Mouse (Mus musculus) embryonic facial prominence, embryonic 14.5 days (tissue): ENCODE measurements around the gene Rapgef2. TPM values are rescaled to one million over a fixed set of nuclear protein-coding genes. Genes with fewer than 3 reads are reported as not detected.

ENCODE experiments used
- ATAC-seq: fragments of 200-750 bp; cut with Nextera tagmentation; 2 replicates; pipeline ENCODE4 v1.8.0; 2017; ENCODE audit warnings: low read depth, moderate number of reproducible peaks, moderate TSS enrichment
- DNase-seq: peaks from one replicate; pipeline ENCODE4 v3.0.0-alpha.2; 2015; ENCODE audit warnings: low spot score
- H3K27ac ChIP-seq: fragments of 300-500 bp; sonication (generic); replicated peaks from 2 replicates; pipeline ENCODE4 v1.5.1; 2014; ENCODE audit warnings: low read depth, mild to moderate bottlenecking, low read length, moderate library complexity
- H3K27me3 ChIP-seq: fragments of 300-500 bp; sonication (generic); replicated peaks from 2 replicates; pipeline ENCODE4 v1.6.1; 2014; ENCODE audit warnings: low read length; ENCODE audit not compliant: control insufficient read depth, insufficient read depth
- H3K36me3 ChIP-seq: fragments of 300-500 bp; sonication (generic); 2 replicates; pipeline ENCODE4 v1.6.1; 2014; ENCODE audit warnings: low read length, mixed read lengths; ENCODE audit not compliant: control insufficient read depth, insufficient read depth
- H3K4me1 ChIP-seq: fragments of 300-500 bp; sonication (generic); 2 replicates; pipeline ENCODE4 v1.6.1; 2014; ENCODE audit warnings: antibody characterized with exemption, low read length; ENCODE audit not compliant: control insufficient read depth, insufficient read depth
- H3K4me2 ChIP-seq: fragments of 300-500 bp; sonication (generic); 2 replicates; pipeline ENCODE4 v1.6.1; 2014; ENCODE audit warnings: low read depth, mild to moderate bottlenecking, low read length, moderate library complexity, mixed read lengths
- H3K4me3 ChIP-seq: fragments of 300-500 bp; sonication (generic); 2 replicates; pipeline ENCODE4 v1.5.1; 2014; ENCODE audit warnings: low read depth, mild to moderate bottlenecking, low read length
- H3K9ac ChIP-seq: fragments of 300-500 bp; sonication (generic); 2 replicates; pipeline ENCODE4 v1.6.1; 2014; ENCODE audit warnings: low read depth, mild to moderate bottlenecking, low read length, moderate library complexity, mixed read lengths
- H3K9me3 ChIP-seq: fragments of 300-500 bp; sonication (generic); 2 replicates; pipeline ENCODE4 v1.6.1; 2016; ENCODE audit warnings: low read length; ENCODE audit not compliant: control insufficient read depth
- WGBS: fragments of 180-500 bp; shearing (Covaris S2); extraction: QIAGEN DNeasy Blood & Tissue Kit; methylation state at CpG from one replicate; pipeline ENCODE4 v1.1.7; 2014; 5-methylcytosine and 5-hydroxymethylcytosine counted together
- polyA plus RNA-seq: library from polyadenylated mRNA; unstranded; fragments of >200 nt; fragmentation: Nextera tagmentation; extraction: Ambion mirVana; gene quantifications from 2 replicates; pipeline ENCODE4 v1.2.1, GENCODE M21; 2014

Gene Rapgef2
- polyA plus RNA-seq, 1 experiment from 2014 or later = 8.5 TPM

- no peaks in the 10 kb centered on the region for H3K36me3 ChIP-seq
- peak; percentile 3 for DNase-seq
- H3K27me3 ChIP-seq = no peaks in the 10 kb centered on the region
- H3K9me3 ChIP-seq = 0 out of 2 replicates have a peak, but pooled peaks cover 6% of the 10 kb centered on the region
- no peak overlapping the region for H3K4me3 ChIP-seq
- no peak for ATAC-seq
- H3K4me1 ChIP-seq = no peaks in the 10 kb centered on the region
- H3K9ac ChIP-seq = no peak overlapping the region
- 75% methylated on average over 14 of the region's 14 CpGs for WGBS
- H3K27ac ChIP-seq = no peak overlapping the region
- H3K4me2 ChIP-seq = no peak overlapping the region
These were observed 258.0 kb downstream of the Rapgef2 start for GRCm38 (mm10) chr3:79028153-79028878.

GRCm38 (mm10) chr3:79025983-79026382, 260.3 kb downstream of the Rapgef2 start:
- Histone ChIP-seq H3K27me3 (no peaks in the 10 kb centered on the region), H3K36me3 (no peaks in the 10 kb centered on the region), H3K4me2 (no peak overlapping the region), H3K27ac (no peak overlapping the region), H3K9ac (no peak overlapping the region), H3K9me3 (no peaks in the 10 kb centered on the region), H3K4me3 (no peak overlapping the region), H3K4me1 (no peaks in the 10 kb centered on the region)
- 70% methylated on average over 3 of the region's 3 CpGs for WGBS
- DNase-seq = no peak
- no peak for ATAC-seq

- peak; percentile 3 for DNase-seq
- Histone ChIP-seq H3K36me3 (no peaks in the 10 kb centered on the region), H3K4me3 (no peak overlapping the region), H3K9me3 (no peaks in the 10 kb centered on the region), H3K4me1 (no peaks in the 10 kb centered on the region), H3K27me3 (no peaks in the 10 kb centered on the region), H3K27ac (no peak overlapping the region), H3K9ac (no peak overlapping the region), H3K4me2 (no peak overlapping the region)
- ATAC-seq = no peak
- WGBS = 63% methylated on average over 6 of the region's 6 CpGs
These were observed 262.5 kb downstream of the Rapgef2 start for GRCm38 (mm10) chr3:79023735-79024328.

- Histone ChIP-seq H3K9ac (no peak overlapping the region), H3K4me2 (no peak overlapping the region), H3K36me3 (no peaks in the 10 kb centered on the region), H3K27me3 (no peaks in the 10 kb centered on the region), H3K4me1 (no peaks in the 10 kb centered on the region), H3K9me3 (0 out of 2 replicates have a peak, but pooled peaks cover 3% of the 10 kb centered on the region), H3K27ac (no peak overlapping the region), H3K4me3 (no peak overlapping the region)
- no peak for DNase-seq
- WGBS = 82% methylated on average over 4 of the region's 4 CpGs
- ATAC-seq = peak; percentile 55; the same call in 1 of the 2 replicates
These were observed 263.6 kb downstream of the Rapgef2 start for GRCm38 (mm10) chr3:79022690-79023089.

GRCm38 (mm10) chr3:79017440-79017839, 268.9 kb downstream of the Rapgef2 start:
- WGBS = 97% methylated on average over 4 of the region's 4 CpGs
- ATAC-seq = no peak

GRCm38 (mm10) chr3:79016830-79017229, 269.5 kb downstream of the Rapgef2 start:
- Histone ChIP-seq H3K4me1 (no peaks in the 10 kb centered on the region), H3K9ac (no peak overlapping the region), H3K4me3 (no peak overlapping the region), H3K9me3 (0 out of 2 replicates have a peak, but pooled peaks cover 3% of the 10 kb centered on the region), H3K27ac (no peak overlapping the region), H3K27me3 (no peaks in the 10 kb centered on the region), H3K36me3 (no peaks in the 10 kb centered on the region), H3K4me2 (no peak overlapping the region)
- ATAC-seq (no peak), DNase-seq (no peak)
- WGBS = 84% methylated on average over 9 of the region's 9 CpGs

More at GRCm38 (mm10) chr3:79017440-79017839, 268.9 kb downstream of the Rapgef2 start:
- Histone ChIP-seq H3K4me2 (no peak overlapping the region), H3K9ac (no peak overlapping the region), H3K9me3 (0 out of 2 replicates have a peak, but pooled peaks cover 3% of the 10 kb centered on the region), H3K4me3 (no peak overlapping the region), H3K4me1 (no peaks in the 10 kb centered on the region), H3K36me3 (no peaks in the 10 kb centered on the region), H3K27me3 (no peaks in the 10 kb centered on the region), H3K27ac (no peak overlapping the region)
- no peak for DNase-seq

- Histone ChIP-seq H3K4me3 (no peak overlapping the region), H3K36me3 (no peaks in the 10 kb centered on the region)
These were observed 270.5 kb downstream of the Rapgef2 start for GRCm38 (mm10) chr3:79015621-79016474.

More at GRCm38 (mm10) chr3:79015621-79016474, 270.5 kb downstream of the Rapgef2 start:
- no peak overlapping the region for H3K9ac ChIP-seq
- 84% methylated on average over 9 of the region's 9 CpGs for WGBS
- DNase-seq = no peak
- H3K4me1 ChIP-seq = no peaks in the 10 kb centered on the region
- H3K4me2 ChIP-seq = no peak overlapping the region
- H3K27ac ChIP-seq = no peak overlapping the region
- H3K27me3 ChIP-seq = no peaks in the 10 kb centered on the region
- ATAC-seq = no peak
- 0 out of 2 replicates have a peak, but pooled peaks cover 3% of the 10 kb centered on the region for H3K9me3 ChIP-seq
